Mouse (Mus musculus) limb, embryonic 11.5 days (tissue): ENCODE measurements around the gene Usp11. TPM values are rescaled to one million over a fixed set of nuclear protein-coding genes. Genes with fewer than 3 reads are reported as not detected.

ENCODE experiments used
- ATAC-seq: fragments of 200-750 bp; cut with Nextera tagmentation; 2 replicates; pipeline ENCODE4 v1.8.0; 2017; ENCODE audit warnings: low read depth; ENCODE audit not compliant: insufficient number of reproducible peaks, low FRiP score, low TSS enrichment
- DNase-seq: peaks from one replicate; pipeline ENCODE4 v3.0.0-alpha.2; 2015; ENCODE audit warnings: low spot score
- H3K27ac ChIP-seq: fragments of 300-500 bp; sonication (generic); replicated peaks from 2 replicates; pipeline ENCODE4 v1.5.1; 2014; ENCODE audit warnings: low read depth, mild to moderate bottlenecking, low read length
- H3K27me3 ChIP-seq: fragments of 300-500 bp; sonication (generic); 2 replicates; pipeline ENCODE4 v1.6.1; 2014; ENCODE audit warnings: mild to moderate bottlenecking, low read length, mixed read lengths; ENCODE audit not compliant: control insufficient read depth, insufficient read depth
- H3K36me3 ChIP-seq: fragments of 300-500 bp; sonication (generic); 2 replicates; pipeline ENCODE4 v1.6.1; 2014; ENCODE audit warnings: mild to moderate bottlenecking, low read length, moderate library complexity, mixed read lengths; ENCODE audit not compliant: control insufficient read depth, insufficient read depth
- H3K4me1 ChIP-seq: fragments of 300-500 bp; sonication (generic); 2 replicates; pipeline ENCODE4 v1.6.1; 2014; ENCODE audit warnings: low read length, mixed read lengths; ENCODE audit not compliant: control insufficient read depth, insufficient read depth
- H3K4me2 ChIP-seq: fragments of 300-500 bp; sonication (generic); 2 replicates; pipeline ENCODE4 v1.6.1; 2014; ENCODE audit warnings: low read depth, mild to moderate bottlenecking, moderate library complexity; ENCODE audit not compliant: severe bottlenecking
- H3K4me3 ChIP-seq: fragments of 300-500 bp; sonication (generic); 2 replicates; pipeline ENCODE4 v1.5.1; 2014; ENCODE audit warnings: low read depth, low read length
- H3K9ac ChIP-seq: fragments of 300-500 bp; sonication (generic); 2 replicates; pipeline ENCODE4 v1.6.1; 2014; ENCODE audit warnings: mild to moderate bottlenecking, low read length
- H3K9me3 ChIP-seq: fragments of 300-500 bp; sonication (generic); 2 replicates; pipeline ENCODE4 v1.6.1; 2016; ENCODE audit warnings: low read length; ENCODE audit not compliant: control insufficient read depth
- WGBS: fragments of 180-500 bp; shearing (Covaris S2); extraction: QIAGEN DNeasy Blood & Tissue Kit; methylation state at CpG from one replicate; pipeline ENCODE4 v1.1.7; 2014; 5-methylcytosine and 5-hydroxymethylcytosine counted together
- polyA plus RNA-seq: library from polyadenylated mRNA; unstranded; fragments of >200 nt; fragmentation: Nextera tagmentation; extraction: Ambion mirVana; gene quantifications from 2 replicates; pipeline ENCODE4 v1.2.1, GENCODE M21; 2014

Usp11 gene
- polyA plus RNA-seq = 49.6 and 51.0 TPM in 2 replicates

DNA sequence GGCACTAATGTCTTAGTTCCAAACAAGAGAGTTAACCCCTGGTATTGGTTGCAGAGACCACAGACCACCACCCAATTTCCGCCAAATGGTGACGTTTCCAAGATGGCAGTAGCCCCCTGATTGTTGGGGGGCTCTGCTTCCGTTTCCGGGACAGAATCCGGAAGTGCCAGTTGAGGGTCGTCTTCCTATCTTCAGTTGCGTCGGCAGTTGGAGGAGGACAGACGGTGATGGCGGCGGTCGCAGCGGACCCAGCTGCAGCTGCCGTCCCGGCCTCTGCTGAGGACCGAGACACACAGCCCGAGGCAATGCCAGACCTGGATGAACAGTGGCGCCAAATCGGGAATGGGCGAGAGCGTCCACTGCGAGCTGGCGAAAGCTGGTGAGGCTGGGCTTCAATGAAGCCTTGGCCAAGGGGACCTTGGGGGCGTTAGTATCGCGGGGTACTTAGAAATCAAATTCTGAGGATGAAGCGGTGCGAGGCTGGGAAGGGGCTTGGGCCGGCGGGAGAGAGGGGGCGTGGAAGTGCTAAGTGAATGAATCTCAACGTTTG lies at the start of gene Usp11:
Usp11 (plus strand) TSS at position 166 of the 550 bp plus-strand sequence.
- Histone ChIP-seq H3K4me2 (peak within 1 kb of the TSS; percentile 44), H3K36me3 (no peaks in the 10 kb centered on the region), H3K4me3 (peak within 1 kb of the TSS; percentile 49), H3K9ac (peak within 1 kb of the TSS; percentile 55), H3K27me3 (no peaks in the 10 kb centered on the region), H3K27ac (peak within 1 kb of the TSS; percentile 84), H3K4me1 (no peaks in the 10 kb centered on the region), H3K9me3 (no peaks in the 10 kb centered on the region)
- DNase-seq = peak; percentile 67
- 17% methylated on average over 32 of the region's 32 CpGs for WGBS
- peak; percentile 58 for ATAC-seq

- H3K27me3 ChIP-seq = no peaks in the 10 kb centered on the region
- 35% methylated on average over 5 of the region's 5 CpGs for WGBS
- no peak overlapping the region for H3K9ac ChIP-seq
- no peaks in the 10 kb centered on the region for H3K9me3 ChIP-seq
- peak overlapping the region; percentile 45; the same call in 1 of the 2 replicates for H3K4me3 ChIP-seq
- H3K36me3 ChIP-seq = no peaks in the 10 kb centered on the region
- H3K4me2 ChIP-seq = peak overlapping the region; percentile 61
- no peaks in the 10 kb centered on the region for H3K4me1 ChIP-seq
- H3K27ac ChIP-seq = no peak overlapping the region
- DNase-seq = no peak
- ATAC-seq = no peak
Measured at GRCm38 (mm10) chrX:20657593-20657992, 46.1 kb upstream of the Usp11 start.

DNA sequence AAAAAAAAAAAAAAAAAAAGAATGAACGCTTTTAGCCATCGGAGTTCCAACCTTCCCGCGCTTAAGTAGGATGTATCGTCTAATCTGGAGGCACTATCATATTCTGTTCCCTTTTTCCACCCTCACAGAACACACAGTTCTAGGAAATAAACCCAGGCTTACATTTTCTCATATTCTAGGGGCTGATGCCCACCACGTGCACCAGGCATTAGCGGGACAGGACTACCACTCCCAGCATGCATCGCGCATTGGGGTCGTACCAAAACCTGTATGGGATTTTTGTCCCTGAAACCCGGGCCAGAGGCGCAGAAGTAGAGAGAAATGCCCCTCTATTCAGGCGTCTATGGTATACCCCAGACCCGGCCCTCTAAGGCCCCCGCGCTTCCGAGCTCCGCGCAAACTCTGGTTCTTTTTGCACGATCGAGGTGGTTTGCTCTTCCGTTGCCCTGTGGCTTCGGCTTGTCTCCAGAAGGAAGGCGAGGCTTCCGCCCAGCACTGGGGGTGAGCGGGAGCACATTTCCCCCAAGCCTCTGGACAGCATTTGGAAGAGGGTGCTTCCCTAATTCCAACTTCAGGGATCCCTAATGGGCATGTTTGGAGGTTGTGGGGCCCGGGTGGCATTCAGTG lies 45.6 kb upstream of the Usp11 start, which contains the start of gene Uba1:
Uba1 (plus strand) TSS at position 301 of the 627 bp plus-strand sequence.
- Histone ChIP-seq H3K4me3 (peak within 1 kb of the TSS; percentile 45), H3K27me3 (no peaks in the 10 kb centered on the region), H3K4me2 (peak within 1 kb of the TSS; percentile 61), H3K9ac (0 out of 2 replicates have a peak within 1 kb of the TSS, but pooled peaks have one; percentile 37), H3K4me1 (no peaks in the 10 kb centered on the region), H3K36me3 (no peaks in the 10 kb centered on the region), H3K27ac (no peak within 1 kb of the TSS; the same call in 1 of the 2 replicates), H3K9me3 (no peaks in the 10 kb centered on the region; the same call in 1 of the 2 replicates)
- DNase-seq (peak; percentile 82), ATAC-seq (peak; percentile 90)
- WGBS = 13% methylated on average over 27 of the region's 27 CpGs

DNA sequence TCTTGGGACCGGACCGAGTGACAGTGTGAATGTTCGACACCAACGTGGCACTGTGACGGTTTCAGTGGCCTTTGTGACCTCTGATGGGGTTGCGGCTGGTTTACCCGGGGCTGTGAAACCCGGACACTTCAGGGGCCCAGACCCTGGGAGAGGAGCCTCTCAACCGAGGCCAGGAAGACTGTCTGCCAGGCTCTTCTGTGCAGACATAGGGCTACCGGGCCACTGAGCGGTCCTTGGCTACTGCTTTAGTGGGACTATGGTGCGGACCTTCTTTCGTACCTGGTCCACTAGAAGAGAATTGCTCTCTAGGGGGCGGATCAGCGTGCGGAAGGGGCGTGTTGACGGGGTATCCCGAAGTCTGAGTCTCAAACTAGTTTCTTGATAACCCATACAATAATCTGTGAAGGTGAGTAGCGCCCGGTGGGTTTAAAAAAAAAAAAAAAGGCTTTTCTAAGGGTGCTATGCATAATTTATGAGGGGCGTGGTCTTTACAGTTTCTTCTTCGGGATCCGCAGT lies 44.8 kb upstream of the Usp11 start:
- Histone ChIP-seq H3K27me3 (no peaks in the 10 kb centered on the region), H3K4me1 (no peaks in the 10 kb centered on the region), H3K36me3 (no peaks in the 10 kb centered on the region), H3K4me3 (peak overlapping the region; percentile 45), H3K27ac (no peak overlapping the region), H3K9ac (0 out of 2 replicates have a peak overlapping the region, but pooled peaks have one; percentile 37), H3K4me2 (peak overlapping the region; percentile 61), H3K9me3 (no peaks in the 10 kb centered on the region; the same call in 1 of the 2 replicates)
- 20% methylated on average over 24 of the region's 24 CpGs for WGBS
- no peak for ATAC-seq
- peak; percentile 22 for DNase-seq

DNA sequence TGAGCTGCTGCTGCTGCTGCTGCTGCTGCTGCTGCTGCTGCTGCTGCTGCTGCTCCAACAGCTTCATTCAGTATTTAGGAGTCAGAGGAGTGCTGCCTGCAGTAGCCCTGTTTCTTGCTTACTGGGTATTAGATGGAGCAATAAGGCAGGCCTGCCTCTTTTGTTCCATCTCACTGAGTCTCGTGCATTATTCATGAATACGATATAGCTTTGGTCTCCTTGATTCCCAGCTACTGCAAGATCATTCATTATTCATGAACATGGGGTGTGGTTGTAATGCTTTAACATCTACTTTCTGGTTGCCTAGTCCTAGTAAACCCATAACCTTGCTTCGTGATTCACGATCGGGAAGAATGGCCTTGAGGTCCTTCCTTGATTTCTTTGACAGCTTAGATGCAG lies 41.4 kb upstream of the Usp11 start:
- DNase-seq = no peak
- Histone ChIP-seq H3K4me2 (no peak overlapping the region), H3K27me3 (no peaks in the 10 kb centered on the region), H3K9me3 (no peaks in the 10 kb centered on the region; the same call in 1 of the 2 replicates), H3K4me1 (no peaks in the 10 kb centered on the region), H3K36me3 (no peaks in the 10 kb centered on the region), H3K4me3 (no peak overlapping the region), H3K9ac (no peak overlapping the region), H3K27ac (no peak overlapping the region)
- no peak for ATAC-seq
- whole genome bisulfite sequencing = 30% methylated on average over 5 of the region's 5 CpGs

DNA sequence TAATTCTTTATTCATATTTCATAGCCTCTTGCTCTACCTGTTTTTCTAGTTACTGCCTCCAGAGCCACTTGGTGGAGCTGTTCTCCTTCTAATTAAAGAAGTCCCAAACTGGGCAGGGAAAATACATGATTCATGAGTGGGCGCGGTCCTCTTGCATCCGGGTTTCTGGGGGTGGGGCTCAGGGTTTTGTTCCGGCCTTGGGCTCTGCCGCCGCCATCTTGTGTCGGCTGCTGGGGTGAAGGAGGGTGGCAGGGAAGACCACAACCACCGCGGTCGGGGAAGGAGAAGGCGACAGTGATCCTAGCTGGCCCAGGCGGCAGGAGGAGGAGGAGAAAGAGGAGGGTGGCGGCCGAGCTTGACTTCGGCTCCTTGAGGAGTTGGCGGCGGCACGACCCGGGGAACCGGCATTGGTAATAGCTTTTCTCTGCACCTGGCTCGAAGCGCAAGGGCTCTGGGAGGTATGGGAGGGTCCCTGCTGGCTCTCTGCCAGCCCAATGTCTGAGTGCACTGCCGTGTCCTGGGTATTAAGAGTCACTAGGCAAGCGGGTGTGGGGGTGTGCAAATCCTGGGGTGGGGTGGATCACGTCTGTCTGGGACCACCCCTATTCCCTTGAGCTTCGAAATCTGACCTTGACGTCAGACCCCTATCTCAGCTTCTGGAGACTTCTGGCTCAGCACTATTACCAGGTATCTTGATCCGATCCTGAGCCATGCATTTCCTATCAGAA lies 40.8 kb upstream of the Usp11 start:
- peak; percentile 82 for ATAC-seq
- WGBS = 5% methylated on average over 25 of the region's 28 CpGs
- H3K27ac ChIP-seq = peak overlapping the region; percentile 47; the same call in 1 of the 2 replicates
- DNase-seq = peak; percentile 81
- peak overlapping the region; percentile 50 for H3K4me2 ChIP-seq
- peak overlapping the region; percentile 59 for H3K4me3 ChIP-seq
- H3K9ac ChIP-seq = peak overlapping the region; percentile 70
- H3K4me1 ChIP-seq = no peaks in the 10 kb centered on the region
- H3K27me3 ChIP-seq = no peaks in the 10 kb centered on the region
- H3K36me3 ChIP-seq = peaks cover under 1% of the 10 kb centered on the region; the same call in 1 of the 2 replicates
- no peaks in the 10 kb centered on the region; the same call in 1 of the 2 replicates for H3K9me3 ChIP-seq

DNA sequence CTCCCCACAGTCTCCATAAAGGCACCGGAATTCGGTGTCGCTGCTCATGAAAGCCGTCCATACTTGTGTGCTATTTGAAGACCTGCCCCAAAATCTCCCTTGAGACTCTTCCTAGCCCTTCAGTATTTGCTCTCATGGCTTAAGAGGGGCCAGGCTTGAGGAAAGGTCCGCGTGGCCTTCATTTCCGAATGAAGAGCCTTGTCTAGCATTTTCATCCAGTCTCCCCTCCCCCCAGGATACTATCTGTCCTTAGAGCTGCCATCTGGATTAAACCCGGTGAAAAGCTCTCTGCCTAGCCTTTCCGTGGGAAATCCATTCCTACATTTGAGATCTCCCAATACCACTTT lies 40.3 kb upstream of the Usp11 start:
- Histone ChIP-seq H3K4me1 (no peaks in the 10 kb centered on the region), H3K4me3 (peak overlapping the region; percentile 59), H3K27ac (no peak overlapping the region; the same call in 1 of the 2 replicates), H3K4me2 (peak overlapping the region; percentile 50), H3K9ac (peak overlapping the region; percentile 70), H3K36me3 (peaks cover 2% of the 10 kb centered on the region; the same call in 1 of the 2 replicates), H3K9me3 (no peaks in the 10 kb centered on the region; the same call in 1 of the 2 replicates), H3K27me3 (no peaks in the 10 kb centered on the region)
- DNase-seq (no peak), ATAC-seq (no peak)
- 15% methylated on average over 9 of the region's 9 CpGs for WGBS

DNA sequence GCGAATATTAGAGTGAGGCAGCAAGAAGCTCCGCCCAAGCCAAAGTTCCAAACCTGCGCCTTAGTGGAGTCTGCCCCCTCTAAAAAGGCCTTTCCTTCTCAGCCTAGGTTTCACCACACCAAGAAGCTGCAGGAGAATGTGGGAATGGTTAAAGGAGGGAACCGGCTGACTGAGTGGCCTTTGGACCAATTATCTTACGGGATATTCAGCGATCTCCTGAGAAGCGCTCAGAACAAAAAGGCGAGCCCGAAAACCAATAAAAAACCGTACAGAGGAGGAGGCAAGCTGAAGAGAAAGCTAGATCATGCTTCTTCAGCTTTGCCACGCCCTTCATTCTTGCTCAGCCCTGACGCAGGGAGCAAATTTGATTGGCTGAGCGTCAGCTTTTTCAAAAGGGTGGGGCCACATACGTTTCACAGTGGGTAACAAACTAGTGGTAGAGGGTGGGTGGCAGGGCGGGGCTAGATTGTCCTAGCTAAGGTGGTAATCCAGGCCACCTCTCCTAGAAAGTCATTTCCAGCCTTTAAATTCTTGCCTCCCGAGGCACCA lies 16.1 kb upstream of the Usp11 start, which contains the start of gene Cdk16:
Cdk16 (plus strand) TSS at position 436 of the 549 bp plus-strand sequence.
- Histone ChIP-seq H3K4me3 (peak within 1 kb of the TSS; percentile 48), H3K27me3 (no peaks in the 10 kb centered on the region), H3K27ac (peak within 1 kb of the TSS; percentile 95), H3K9me3 (no peaks in the 10 kb centered on the region), H3K36me3 (no peaks in the 10 kb centered on the region), H3K4me1 (no peaks in the 10 kb centered on the region), H3K4me2 (peak within 1 kb of the TSS; percentile 53), H3K9ac (peak within 1 kb of the TSS; percentile 81)
- 20% methylated on average over 16 of the region's 16 CpGs for WGBS
- DNase-seq (peak; percentile 80), ATAC-seq (peak; percentile 94)
